Mouse (Mus musculus) neural tube, embryonic 12.5 days (tissue): ENCODE measurements around the gene Chst5. TPM values are rescaled to one million over a fixed set of nuclear protein-coding genes. Genes with fewer than 3 reads are reported as not detected.
"Not testable (repeated sequence)": the region's sequence is repeated elsewhere in the genome, so short reads cannot be mapped to it uniquely, and the experiment has no call there.

Source experiments
- ATAC-seq: fragments of 200-750 bp; cut with Nextera tagmentation; 2 replicates; pipeline ENCODE4 v1.8.0; 2017; ENCODE audit warnings: low read depth, mild to moderate bottlenecking, moderate TSS enrichment, moderate library complexity; ENCODE audit not compliant: low FRiP score
- H3K27ac ChIP-seq: fragments of 300-500 bp; sonication (generic); 2 replicates; pipeline ENCODE4 v1.5.1; 2016
- H3K27me3 ChIP-seq: fragments of 300-500 bp; sonication (generic); replicated peaks from 2 replicates; pipeline ENCODE4 v1.6.1; 2016; ENCODE audit warnings: mild to moderate bottlenecking
- H3K36me3 ChIP-seq: fragments of 300-500 bp; sonication (generic); 2 replicates; pipeline ENCODE4 v1.6.1; 2016; ENCODE audit warnings: mild to moderate bottlenecking
- H3K4me1 ChIP-seq: fragments of 300-500 bp; sonication (generic); 2 replicates; pipeline ENCODE4 v1.6.1; 2016
- H3K4me2 ChIP-seq: fragments of 300-500 bp; sonication (generic); replicated peaks from 2 replicates; pipeline ENCODE4 v1.6.1; 2016; ENCODE audit warnings: mild to moderate bottlenecking
- H3K4me3 ChIP-seq: fragments of 300-500 bp; sonication (generic); 2 replicates; pipeline ENCODE4 v1.5.1; 2016
- H3K9ac ChIP-seq: fragments of 300-500 bp; sonication (generic); 2 replicates; pipeline ENCODE4 v1.6.1; 2016; ENCODE audit warnings: mild to moderate bottlenecking
- H3K9me3 ChIP-seq: fragments of 300-500 bp; sonication (generic); 2 replicates; pipeline ENCODE4 v1.6.1; 2016; ENCODE audit warnings: mild to moderate bottlenecking
- WGBS: fragments of 180-500 bp; shearing (Covaris S2); methylation state at CpG from one replicate; pipeline ENCODE4 v1.1.7; 2016; 5-methylcytosine and 5-hydroxymethylcytosine counted together
- polyA plus RNA-seq: library from polyadenylated mRNA; unstranded; fragments of >200 nt; fragmentation: Nextera tagmentation; extraction: Ambion mirVana; gene quantifications from 2 replicates; pipeline ENCODE4 v1.2.1, GENCODE M21; 2016

Chst5 gene
- polyA plus RNA-seq, 1 experiment from 2014 or later: 4.9 TPM

GRCm38 (mm10) chr8:111939516-111940142, 29.4 kb upstream of the Chst5 start:
- peak; percentile 68 for ATAC-seq
- no peak overlapping the region for H3K27ac ChIP-seq
- H3K27me3 ChIP-seq: no peaks in the 10 kb centered on the region
- 11% methylated on average over 10 of the region's 10 CpGs for WGBS
- H3K4me3 ChIP-seq: peak overlapping the region; percentile 99
- peaks cover 17% of the 10 kb centered on the region for H3K4me1 ChIP-seq
- H3K4me2 ChIP-seq: peak overlapping the region; percentile 94
- H3K36me3 ChIP-seq: peaks cover 22% of the 10 kb centered on the region
- H3K9ac ChIP-seq: peak overlapping the region; percentile 30; the same call in 1 of the 2 replicates
- no peaks in the 10 kb centered on the region for H3K9me3 ChIP-seq

GRCm38 (mm10) chr8:111938076-111938985, 28.1 kb upstream of the Chst5 start:
- H3K9ac ChIP-seq, H3K27ac ChIP-seq, H3K9me3 ChIP-seq, H3K27me3 ChIP-seq, H3K4me3 ChIP-seq, ATAC-seq, H3K4me2 ChIP-seq: not testable (repeated sequence)
- Histone ChIP-seq H3K4me1 (peaks cover 17% of the 10 kb centered on the region), H3K36me3 (peaks cover 11% of the 10 kb centered on the region)
- WGBS: 88% methylated on average over 9 of the region's 9 CpGs

- H3K9me3 ChIP-seq: no peaks in the 10 kb centered on the region
- no peak overlapping the region for H3K4me3 ChIP-seq
- peaks cover 27% of the 10 kb centered on the region for H3K4me1 ChIP-seq
- no peaks in the 10 kb centered on the region for H3K27me3 ChIP-seq
- no peak overlapping the region for H3K4me2 ChIP-seq
- no peaks in the 10 kb centered on the region for H3K36me3 ChIP-seq
- 77% methylated on average over 3 of the region's 3 CpGs for WGBS
- no peak overlapping the region for H3K9ac ChIP-seq
- no peak for ATAC-seq
- H3K27ac ChIP-seq: no peak overlapping the region
These were observed 26.9 kb upstream of the Chst5 start for GRCm38 (mm10) chr8:111937184-111937583.

DNA sequence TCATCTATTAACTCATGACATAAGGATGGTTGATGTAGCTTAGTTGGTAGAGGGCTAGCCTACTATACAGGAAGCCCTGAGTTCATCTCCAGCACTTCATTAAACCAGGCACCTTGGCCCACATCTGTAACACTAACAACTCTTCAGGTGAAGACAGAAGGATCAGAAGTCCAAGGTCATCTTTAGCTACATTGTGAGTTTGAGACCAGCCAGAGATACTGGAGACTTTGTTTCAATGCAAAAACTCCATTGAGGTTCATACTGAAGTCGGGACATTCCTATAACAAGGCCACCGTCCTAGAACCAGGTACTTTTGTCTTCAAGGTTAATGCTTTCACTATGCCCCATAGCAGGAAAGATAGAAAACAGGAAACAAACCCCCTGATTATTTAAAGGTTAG, 24.0 kb upstream of the Chst5 start:
- peak overlapping the region; percentile 93; the same call in 1 of the 2 replicates for H3K4me2 ChIP-seq
- H3K27ac ChIP-seq: no peak overlapping the region
- WGBS: 84% methylated on average over 2 of the region's 2 CpGs
- H3K4me3 ChIP-seq: no peak overlapping the region
- ATAC-seq: no peak; the same call in 1 of the 2 replicates
- H3K9me3 ChIP-seq: no peaks in the 10 kb centered on the region
- H3K27me3 ChIP-seq: no peaks in the 10 kb centered on the region
- no peaks in the 10 kb centered on the region for H3K36me3 ChIP-seq
- H3K9ac ChIP-seq: no peak overlapping the region
- peaks cover 15% of the 10 kb centered on the region for H3K4me1 ChIP-seq

DNA sequence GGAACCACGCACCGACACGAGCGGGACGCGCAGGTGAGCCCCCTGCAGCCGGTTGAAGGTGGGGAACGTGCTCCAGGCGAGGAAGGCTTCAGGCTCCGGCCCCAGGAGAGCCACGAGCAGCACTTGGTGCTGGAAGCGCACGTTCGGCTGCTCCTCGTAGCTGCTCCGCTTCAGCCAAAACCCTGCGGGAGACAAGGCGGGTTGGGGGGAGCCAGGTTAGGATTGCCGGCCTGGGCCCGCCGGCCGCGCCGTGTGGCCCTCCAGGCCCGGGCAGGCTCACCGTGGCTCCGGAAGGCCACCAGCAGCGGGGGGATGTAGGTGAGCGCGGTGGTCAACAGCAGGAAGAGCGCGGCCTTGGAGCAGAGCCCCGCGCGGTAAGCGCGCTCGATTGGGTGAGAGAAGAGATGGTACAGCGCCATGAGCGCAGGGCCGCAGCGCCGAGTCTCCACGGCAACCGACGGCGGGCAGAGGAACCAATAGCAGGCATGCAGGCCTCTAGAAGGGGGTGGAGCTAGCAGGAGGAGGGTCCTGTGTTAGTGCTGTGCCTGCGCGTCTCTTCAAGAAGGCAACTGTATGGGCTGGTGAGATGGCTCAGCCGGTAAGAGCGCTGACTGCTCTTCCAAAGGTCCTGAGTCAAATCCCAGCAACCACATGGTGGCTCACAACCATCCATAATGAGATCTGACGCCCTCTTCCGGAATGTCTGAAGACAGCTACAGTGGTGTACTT, 23.3 kb upstream of the Chst5 start, which contains the start of gene Tmem231:
Gene Tmem231 (minus strand): TSS at position 534 of the 729 bp plus-strand sequence.
- H3K4me1 ChIP-seq: peaks cover 15% of the 10 kb centered on the region
- no peaks in the 10 kb centered on the region for H3K36me3 ChIP-seq
- no peaks in the 10 kb centered on the region for H3K9me3 ChIP-seq
- peak within 1 kb of the TSS; percentile 81 for H3K4me3 ChIP-seq
- peak; percentile 100 for ATAC-seq
- peak within 1 kb of the TSS; percentile 84 for H3K9ac ChIP-seq
- peak within 1 kb of the TSS; percentile 93 for H3K4me2 ChIP-seq
- peak within 1 kb of the TSS; percentile 81 for H3K27ac ChIP-seq
- H3K27me3 ChIP-seq: no peaks in the 10 kb centered on the region
- WGBS: under 1% methylated on average over 53 of the region's 53 CpGs

DNA sequence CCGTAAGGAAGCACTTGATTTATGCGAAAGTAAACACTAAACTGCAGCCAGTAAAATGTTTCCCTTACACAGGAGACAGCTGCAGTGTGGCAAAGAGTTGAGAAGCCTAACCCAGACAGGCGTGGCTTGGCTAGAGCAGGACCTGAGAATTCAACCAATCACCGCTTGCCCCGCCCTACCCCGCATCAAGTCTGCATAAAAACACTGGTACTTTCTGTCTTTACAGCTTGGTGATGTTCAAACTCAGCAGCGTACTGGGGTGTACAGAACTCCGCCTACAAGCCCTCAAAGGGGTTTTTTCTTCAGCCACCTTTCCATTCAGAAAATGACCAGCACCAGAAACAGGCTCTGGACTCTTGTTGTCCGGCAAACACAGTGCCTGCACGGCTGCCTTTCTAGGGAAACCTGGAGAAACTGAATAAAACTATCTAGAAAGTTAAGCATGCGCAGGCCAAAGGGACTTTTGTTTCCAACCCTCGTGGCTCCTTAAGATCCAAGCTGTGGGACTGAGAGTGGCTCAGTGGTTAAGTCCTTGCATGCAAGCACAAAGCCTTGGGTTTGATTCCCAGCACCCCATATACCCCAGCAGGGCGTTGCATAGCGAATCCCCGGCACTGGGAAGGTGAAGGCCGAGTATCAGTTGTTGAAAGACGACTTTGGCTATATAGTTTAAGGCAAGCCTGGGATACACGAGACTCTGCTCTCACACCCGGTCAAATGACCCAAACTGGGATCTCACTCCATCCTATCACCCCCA, 22.5 kb upstream of the Chst5 start:
- Histone ChIP-seq H3K27me3 (no peaks in the 10 kb centered on the region), H3K4me2 (peak overlapping the region; percentile 93), H3K36me3 (no peaks in the 10 kb centered on the region), H3K4me1 (peaks cover 15% of the 10 kb centered on the region), H3K27ac (0 out of 2 replicates have a peak overlapping the region, but pooled peaks have one; percentile 81), H3K4me3 (peak overlapping the region; percentile 81), H3K9me3 (no peaks in the 10 kb centered on the region), H3K9ac (peak overlapping the region; percentile 84)
- ATAC-seq: peak; percentile 21; the same call in 1 of the 2 replicates
- 34% methylated on average over 19 of the region's 19 CpGs for WGBS

GRCm38 (mm10) chr8:111931721-111932120, 21.5 kb upstream of the Chst5 start:
- no peak overlapping the region for H3K4me3 ChIP-seq
- H3K9ac ChIP-seq: no peak overlapping the region
- no peaks in the 10 kb centered on the region for H3K9me3 ChIP-seq
- WGBS: 79% methylated on average over 16 of the region's 16 CpGs
- H3K4me2 ChIP-seq: no peak overlapping the region
- no peak for ATAC-seq
- H3K4me1 ChIP-seq: peaks cover 15% of the 10 kb centered on the region
- no peak overlapping the region for H3K27ac ChIP-seq
- no peaks in the 10 kb centered on the region for H3K27me3 ChIP-seq
- no peaks in the 10 kb centered on the region for H3K36me3 ChIP-seq

DNA sequence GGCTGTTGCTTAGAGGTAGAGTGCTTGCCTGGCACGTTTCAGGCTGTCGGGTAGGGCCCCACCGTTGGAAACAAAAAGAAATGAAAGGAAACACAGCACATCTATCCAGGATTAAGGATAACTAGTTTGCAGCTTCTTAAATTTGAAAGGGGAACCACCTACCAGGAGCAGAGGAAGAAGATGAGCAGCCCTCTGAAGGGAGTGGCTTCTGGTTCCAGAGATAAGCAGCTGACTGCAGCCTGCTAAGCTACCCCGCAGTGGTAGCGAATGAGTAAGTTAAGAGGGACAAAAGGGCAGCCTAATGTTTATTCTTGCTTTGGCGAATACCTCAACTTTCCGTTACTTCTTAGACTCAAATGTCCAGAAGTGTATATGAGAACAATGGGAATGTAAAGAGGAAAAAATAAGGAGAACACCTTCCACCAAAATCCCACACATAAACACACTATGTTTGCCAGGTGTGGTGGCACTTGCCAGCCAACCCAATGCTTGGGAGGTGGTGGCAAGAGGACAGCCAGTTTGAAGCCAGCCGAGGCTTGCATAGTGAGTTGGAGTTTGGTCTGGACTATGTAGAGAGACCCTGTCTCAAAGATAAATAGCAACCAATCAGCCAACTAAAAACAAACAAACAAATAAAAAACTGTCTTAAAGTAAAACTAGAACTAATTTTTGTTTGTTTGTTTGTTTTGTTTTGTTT, 19.5 kb upstream of the Chst5 start:
- WGBS: 85% methylated on average over 8 of the region's 8 CpGs
- H3K4me1 ChIP-seq: peaks cover 15% of the 10 kb centered on the region
- H3K9me3 ChIP-seq: no peaks in the 10 kb centered on the region
- no peak overlapping the region for H3K9ac ChIP-seq
- no peak overlapping the region for H3K4me2 ChIP-seq
- no peaks in the 10 kb centered on the region for H3K27me3 ChIP-seq
- H3K4me3 ChIP-seq: no peak overlapping the region
- no peaks in the 10 kb centered on the region for H3K36me3 ChIP-seq
- H3K27ac ChIP-seq: no peak overlapping the region
- no peak for ATAC-seq

DNA sequence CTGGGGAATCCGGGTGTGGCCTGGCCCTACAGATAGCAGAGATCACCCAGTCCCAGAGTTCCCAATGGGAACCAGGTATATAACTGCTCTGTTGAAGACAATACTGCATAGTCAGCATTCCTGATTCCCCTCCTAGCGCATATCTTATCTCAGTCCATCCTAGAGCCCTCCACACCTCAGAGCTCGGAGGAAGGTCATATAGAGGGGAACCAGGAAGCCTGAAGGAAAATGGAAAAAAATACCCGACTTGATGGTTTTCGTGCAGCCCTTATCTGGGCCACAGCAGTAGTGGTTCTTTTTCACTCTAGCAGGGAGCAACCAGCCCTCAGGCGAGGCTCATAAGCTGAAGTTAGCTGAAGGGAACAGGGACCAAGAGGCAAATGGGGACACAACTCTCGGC, 14.7 kb upstream of the Chst5 start:
- H3K36me3 ChIP-seq: no peaks in the 10 kb centered on the region
- H3K4me1 ChIP-seq: no peaks in the 10 kb centered on the region
- 83% methylated on average over 7 of the region's 7 CpGs for WGBS
- no peak overlapping the region for H3K27ac ChIP-seq
- H3K4me2 ChIP-seq: no peak overlapping the region
- H3K27me3 ChIP-seq: no peaks in the 10 kb centered on the region
- ATAC-seq: no peak
- no peak overlapping the region for H3K4me3 ChIP-seq
- H3K9me3 ChIP-seq: no peaks in the 10 kb centered on the region
- no peak overlapping the region for H3K9ac ChIP-seq

DNA sequence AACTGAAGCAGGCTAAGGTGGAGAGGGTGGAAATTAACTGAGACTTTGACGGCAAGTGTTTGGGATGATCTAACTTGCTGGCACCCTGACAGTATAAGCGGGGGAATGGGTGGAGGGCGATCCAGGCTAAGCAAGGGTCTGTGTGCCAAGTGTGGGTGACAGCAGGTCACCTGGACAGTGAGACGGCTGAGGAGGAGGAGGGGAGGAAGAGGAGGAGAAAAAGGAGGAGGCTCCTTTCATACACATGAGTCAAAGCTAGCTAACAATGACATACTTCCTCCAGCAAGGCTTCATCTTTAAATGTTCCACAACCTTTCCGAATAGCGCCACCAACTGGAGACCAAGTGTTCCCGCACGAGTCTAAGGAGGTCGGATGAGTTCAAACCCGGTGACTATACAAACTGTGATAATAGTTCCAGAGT, 13.1 kb upstream of the Chst5 start:
- Histone ChIP-seq H3K27ac (no peak overlapping the region), H3K9ac (no peak overlapping the region), H3K4me3 (no peak overlapping the region), H3K4me2 (no peak overlapping the region), H3K36me3 (no peaks in the 10 kb centered on the region; the same call in 1 of the 2 replicates), H3K4me1 (no peaks in the 10 kb centered on the region), H3K9me3 (no peaks in the 10 kb centered on the region), H3K27me3 (no peaks in the 10 kb centered on the region)
- ATAC-seq: no peak
- WGBS: 34% methylated on average over 10 of the region's 10 CpGs

- H3K36me3 ChIP-seq: peaks cover 4% of the 10 kb centered on the region; the same call in 1 of the 2 replicates
- no peaks in the 10 kb centered on the region for H3K9me3 ChIP-seq
- no peaks in the 10 kb centered on the region for H3K4me1 ChIP-seq
- 86% methylated on average over 4 of the region's 4 CpGs for WGBS
- no peak overlapping the region for H3K27ac ChIP-seq
- no peak overlapping the region for H3K9ac ChIP-seq
- no peak overlapping the region for H3K4me2 ChIP-seq
- no peak overlapping the region for H3K4me3 ChIP-seq
- H3K27me3 ChIP-seq: no peaks in the 10 kb centered on the region
- ATAC-seq: no peak
These were observed 10.7 kb upstream of the Chst5 start for GRCm38 (mm10) chr8:111920971-111921370.
